Mouse (Mus musculus): ENCODE measurements at regions not wholly inside any gene's neighbourhood (a gene's known extent, or its start where the extent isn't known, plus 50 kb on each side); places are given as distances from the start of the nearest gene placed in this dataset.

DNA sequence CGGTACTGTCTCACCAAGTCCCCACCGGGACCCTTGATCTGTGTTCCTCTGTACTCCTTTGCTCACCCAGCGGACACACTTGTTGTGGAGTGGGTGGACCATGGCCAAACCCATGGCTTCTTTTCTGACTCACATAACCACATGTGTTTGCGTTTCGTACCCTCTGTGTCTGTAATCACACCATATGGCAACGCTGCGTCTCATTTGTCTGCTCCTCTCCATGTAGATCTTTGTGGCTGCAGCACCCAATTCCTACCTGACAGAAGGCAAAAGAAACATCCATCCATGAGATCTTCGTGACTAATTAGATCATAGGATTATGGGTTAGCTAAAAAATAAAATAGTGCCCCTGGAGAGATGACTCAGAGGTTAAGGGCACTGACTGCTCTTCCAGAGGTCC is 435.2 kb upstream of the Cd180 start:
- no peak for DNase-seq

DNA sequence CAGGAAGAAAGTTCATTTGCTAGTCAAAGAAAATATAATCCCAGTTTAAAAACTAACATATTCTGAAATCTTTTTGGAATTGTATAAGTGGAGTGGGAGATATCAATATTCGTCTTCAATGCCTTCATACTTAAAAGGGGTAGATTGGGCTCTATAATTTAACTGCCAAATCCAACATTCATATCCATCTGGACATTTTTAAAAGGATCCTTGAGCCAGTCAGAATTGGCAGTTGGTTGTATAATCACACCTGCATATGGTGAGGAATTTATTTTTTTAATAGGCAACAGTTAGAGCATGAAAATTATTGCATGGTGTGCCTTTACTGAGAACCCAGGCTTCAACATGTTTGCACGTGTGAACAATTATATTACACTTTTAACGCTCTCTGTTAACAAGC is 419.5 kb upstream of the Cd180 start:
- DNase-seq = no peak

GRCm38 (mm10) chr13:102275296-102275695 is 418.1 kb upstream of the Cd180 start:
- DNase-seq = peak; percentile 26 to 64

DNA sequence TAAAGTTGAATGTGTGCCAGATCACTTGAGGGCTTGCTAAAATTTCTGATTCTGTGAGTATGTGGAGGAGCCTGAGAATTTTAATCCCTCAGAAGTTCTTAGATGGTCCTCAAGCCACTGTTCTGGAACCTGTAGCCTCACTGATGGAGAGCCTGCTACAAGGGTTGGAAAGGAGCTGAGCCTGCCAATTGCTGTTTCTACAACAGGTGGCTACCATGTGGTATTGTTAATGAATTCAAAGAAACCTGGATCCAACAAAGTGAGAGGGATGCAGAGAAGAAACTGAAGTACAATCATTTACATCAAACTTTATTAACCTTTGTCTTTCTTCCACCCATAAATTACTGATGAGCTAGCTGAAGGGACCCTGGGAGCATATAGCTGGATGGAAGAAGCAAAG is 416.5 kb upstream of the Cd180 start:
- DNase-seq = no peak

- no peak for DNase-seq
Measured at GRCm38 (mm10) chr13:102280198-102280597, 413.2 kb upstream of the Cd180 start.

- no peak for DNase-seq
Measured at GRCm38 (mm10) chr13:102294451-102294850, 398.9 kb upstream of the Cd180 start.

DNA sequence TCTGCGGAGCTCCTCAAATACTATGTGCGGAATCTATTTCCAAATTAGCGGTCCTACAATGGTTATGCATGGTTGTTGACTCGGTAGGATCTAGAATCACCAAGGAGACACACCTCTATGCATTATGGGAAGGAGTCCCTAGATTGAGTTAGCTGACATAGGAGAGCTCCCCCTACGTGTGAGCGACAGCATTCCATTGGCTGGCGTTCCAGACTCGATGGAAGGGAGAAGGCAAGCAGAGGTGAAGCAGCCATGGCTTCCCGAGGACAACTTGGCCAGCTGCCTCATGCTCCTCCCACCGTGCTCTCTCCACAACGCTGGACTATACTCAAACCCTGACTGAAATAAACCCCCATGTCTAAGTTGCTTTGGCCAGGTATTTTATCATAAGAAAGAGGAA is 398.3 kb upstream of the Cd180 start:
- no peak for DNase-seq

DNA sequence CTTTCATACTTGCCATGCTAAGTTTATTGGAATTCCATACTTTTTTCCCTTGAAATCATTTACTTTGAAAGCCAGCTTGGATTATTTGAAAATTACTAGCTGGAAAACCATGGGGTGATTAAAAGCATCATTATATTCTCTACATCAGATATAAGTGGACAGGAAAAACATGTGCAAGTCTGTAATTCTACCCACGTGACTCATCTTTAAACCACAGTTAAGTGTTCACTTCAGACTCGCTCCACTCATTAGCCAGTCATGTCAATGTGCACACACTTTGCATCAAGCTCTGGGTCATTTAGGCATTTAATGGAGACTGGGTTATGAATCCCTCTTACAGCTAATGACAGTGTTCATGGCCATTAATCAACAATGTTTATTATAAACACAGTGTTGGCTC is 385.4 kb upstream of the Cd180 start:
- DNase-seq = no peak

DNA sequence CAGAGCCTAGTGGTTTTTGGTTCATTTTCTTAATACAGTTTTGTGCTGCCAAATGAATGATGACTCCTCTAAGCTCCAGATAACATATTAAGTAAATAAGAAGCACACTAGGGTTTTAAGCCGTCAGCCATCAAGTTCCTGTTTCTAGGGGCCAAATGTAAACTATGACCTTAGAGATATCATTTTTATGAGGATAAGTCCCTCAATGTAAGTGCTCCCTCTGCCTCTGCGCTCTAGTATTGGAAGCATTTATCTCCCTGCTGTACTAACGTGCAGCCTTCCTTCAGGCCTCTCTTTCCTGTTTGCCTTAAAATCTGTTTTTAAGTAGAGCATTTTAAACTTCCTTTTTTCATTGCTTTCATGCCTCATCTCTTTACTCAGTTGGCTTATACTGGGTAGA is 381.3 kb upstream of the Cd180 start:
- no peak for DNase-seq

GRCm38 (mm10) chr13:102315921-102316692 is 377.3 kb upstream of the Cd180 start:
- no peak for DNase-seq

GRCm38 (mm10) chr13:102318891-102319404 is 374.4 kb upstream of the Cd180 start:
- DNase-seq = peak; percentile 35 to 43

DNA sequence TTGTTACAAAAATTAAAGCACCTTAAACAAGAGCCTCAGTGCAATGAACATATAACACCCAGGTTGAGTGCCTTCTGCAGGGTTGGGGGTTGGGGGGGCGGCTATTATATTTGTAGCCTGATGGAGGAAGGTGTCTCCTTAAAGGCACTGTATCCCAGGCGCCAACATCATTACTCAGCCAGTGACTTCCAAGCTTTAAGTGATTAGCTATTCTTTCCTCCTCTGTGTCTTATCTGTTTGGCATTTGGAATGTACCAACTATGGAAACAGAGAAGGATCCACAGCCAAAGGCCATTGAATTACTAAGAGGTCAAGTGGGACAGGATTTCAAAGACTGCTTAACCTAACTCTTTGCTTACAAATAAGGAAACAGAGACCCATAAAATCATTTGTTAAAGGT is 373.9 kb upstream of the Cd180 start:
- peak; percentile 45 to 69 for DNase-seq

GRCm38 (mm10) chr13:102323876-102324275 is 369.5 kb upstream of the Cd180 start:
- no peak for DNase-seq

DNA sequence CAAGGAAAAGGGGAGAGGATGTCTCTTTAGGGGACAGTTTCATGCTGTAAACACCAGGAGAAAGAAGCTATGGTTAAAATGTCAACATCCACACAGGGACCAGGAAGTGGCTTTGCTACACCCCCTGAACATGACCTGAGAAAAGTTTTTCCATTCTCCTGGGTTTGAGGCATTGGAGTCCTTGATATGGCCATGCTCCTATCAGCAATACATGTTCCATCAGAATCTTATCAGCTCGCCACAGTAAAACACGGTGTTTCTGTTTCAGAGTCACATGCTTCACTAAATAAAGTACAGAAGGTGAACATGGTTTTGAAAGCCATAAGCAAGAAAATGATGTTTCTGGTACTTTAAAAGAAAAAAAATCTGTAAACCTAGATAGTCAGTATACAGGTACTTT is 367.4 kb upstream of the Cd180 start:
- DNase-seq = peak in 1 of 2 experiments; percentile 38

DNA sequence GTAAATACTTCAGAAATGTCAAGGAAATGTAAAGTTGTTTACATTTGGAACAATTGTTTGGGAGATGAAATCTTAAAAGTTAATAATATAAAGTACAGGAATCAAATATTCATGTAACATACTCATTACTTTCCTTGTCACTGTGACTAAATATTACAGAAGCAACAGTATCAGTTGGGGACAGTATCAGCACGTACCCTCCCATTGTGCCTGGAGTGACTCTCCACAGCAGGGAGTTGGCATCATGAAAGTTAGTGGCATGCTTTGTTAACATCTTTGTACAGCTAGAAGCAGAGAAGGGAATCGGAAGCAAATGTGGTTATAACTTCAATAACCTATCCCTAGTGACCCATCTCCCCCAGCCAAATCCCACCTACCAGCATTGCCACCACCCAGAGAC is 366.8 kb upstream of the Cd180 start:
- no peak for DNase-seq

- no peak for DNase-seq
Measured at GRCm38 (mm10) chr13:102333667-102334066, 359.7 kb upstream of the Cd180 start.

- peak in 1 of 2 experiments; percentile 71 for DNase-seq
Measured at GRCm38 (mm10) chr13:102334131-102334534, 359.2 kb upstream of the Cd180 start.

DNA sequence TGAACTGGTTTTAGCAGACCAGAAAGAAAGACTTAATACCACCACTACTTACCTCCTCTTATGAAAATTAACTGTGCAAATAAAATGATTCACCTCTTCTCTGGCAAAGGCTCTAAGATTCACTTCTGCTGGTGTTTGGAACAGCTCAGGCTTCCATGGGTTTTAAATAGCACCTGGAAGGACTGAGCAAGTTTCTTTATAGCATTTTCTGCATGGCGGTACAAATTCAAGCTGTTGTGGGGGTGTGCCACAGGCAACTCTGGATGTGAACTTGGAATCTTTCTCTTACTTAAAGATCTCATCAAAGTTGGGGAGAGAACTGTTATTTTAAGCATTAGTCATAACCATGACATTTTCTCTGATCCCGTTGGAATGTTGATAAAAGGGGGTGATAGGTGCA is 350.1 kb upstream of the Cd180 start:
- no peak for DNase-seq

GRCm38 (mm10) chr13:102344606-102345269 is 348.6 kb upstream of the Cd180 start:
- no peak for DNase-seq

- peak in 1 of 2 experiments; percentile 34 for DNase-seq
Measured at GRCm38 (mm10) chr13:102349493-102349892, 343.9 kb upstream of the Cd180 start.

DNA sequence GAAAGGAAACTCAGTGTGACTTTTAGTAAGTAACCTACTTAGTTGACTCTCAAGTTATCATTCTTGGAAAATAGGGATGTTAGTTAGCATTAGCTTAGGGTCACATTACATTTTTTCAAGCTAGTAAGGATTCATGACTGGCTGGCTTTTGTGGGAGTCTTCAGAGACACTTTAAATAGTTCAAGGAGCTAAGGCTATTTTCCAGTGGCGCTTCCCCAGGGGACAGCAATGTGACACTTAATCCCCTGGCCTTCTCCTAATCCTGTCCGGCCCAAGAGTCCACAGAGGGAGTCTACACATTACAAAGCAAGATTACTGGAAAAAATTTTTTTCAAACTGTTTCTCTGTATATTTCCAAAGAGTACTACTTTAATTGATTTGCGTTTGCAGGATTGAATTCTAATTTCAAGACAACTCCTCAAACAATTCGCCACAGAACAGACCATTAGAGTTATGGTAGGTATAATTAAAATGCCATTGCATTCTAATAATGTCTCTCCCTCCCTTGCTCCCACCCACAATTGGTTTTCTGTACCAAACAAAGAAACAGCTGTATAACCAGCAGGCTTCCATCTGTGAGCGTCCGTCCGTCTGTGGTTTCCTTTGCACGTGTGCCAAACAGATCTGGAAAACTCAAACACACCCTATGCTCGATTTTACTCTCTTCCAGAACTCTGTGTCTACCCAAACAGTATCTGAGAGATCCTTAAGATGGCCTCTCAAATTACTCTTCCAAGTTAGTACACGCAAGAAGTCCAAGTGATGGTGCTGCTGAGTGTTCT is 341.1 kb upstream of the Cd180 start:
- peak; percentile 56 to 61 for DNase-seq

DNA sequence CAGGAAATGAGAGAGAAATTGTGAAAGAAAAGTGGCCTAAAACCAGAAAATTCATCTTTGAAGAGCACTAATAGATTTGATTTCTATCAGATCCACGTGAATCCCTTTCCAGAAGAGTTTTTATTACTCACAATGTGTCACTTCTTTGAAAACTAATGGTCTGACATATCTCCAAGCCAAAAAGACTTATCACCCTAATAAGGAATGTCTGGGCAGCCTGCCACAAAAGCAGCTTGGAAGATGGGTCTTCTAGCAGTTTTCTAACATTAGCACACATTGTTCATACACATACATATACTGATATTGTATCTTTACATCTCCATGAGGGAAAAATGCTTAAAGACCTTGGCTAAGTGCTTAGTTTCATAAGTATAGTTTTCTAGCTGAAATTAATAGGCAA is 337.8 kb upstream of the Cd180 start:
- DNase-seq = peak; percentile 68 to 77

Data from heart, adult 18-20 months (tissue).